Mouse (Mus musculus): ENCODE results near the gene Duox2.

Gene Duox2

DNA sequence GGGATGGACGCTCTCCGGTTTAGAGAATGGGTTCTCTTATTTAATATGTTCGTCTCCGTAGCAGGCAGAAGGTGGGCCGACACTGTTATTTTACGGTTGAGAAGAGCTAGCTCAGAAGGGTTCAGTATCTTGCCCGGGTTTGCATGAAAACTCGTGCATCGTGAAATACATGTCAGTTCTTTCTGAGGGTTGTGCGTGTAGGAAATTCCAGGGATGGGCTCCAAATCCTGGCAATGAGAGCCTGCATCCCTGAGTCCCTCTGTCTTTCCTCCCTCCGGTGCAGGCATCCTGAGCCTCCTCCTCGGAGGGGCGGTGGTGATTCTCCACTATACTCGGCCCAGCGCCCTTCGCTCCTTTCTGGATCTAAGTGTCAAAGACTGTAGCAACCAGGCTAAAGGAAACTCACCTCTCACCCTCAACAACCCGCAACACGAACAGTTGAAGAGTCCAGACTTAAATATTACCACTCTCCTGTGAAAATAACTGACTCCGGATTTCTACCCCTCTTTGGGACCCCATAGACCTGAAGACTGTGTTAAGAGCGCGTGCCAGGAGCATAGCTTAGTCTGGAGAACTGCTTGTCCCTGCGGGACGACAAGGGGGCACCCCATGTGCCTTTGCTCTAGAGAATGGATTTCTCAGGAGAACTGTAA is 3.8 kb upstream of the Duox2 start:
- no peak for DNase-seq (ENCODE audit: low spot score)

DNA sequence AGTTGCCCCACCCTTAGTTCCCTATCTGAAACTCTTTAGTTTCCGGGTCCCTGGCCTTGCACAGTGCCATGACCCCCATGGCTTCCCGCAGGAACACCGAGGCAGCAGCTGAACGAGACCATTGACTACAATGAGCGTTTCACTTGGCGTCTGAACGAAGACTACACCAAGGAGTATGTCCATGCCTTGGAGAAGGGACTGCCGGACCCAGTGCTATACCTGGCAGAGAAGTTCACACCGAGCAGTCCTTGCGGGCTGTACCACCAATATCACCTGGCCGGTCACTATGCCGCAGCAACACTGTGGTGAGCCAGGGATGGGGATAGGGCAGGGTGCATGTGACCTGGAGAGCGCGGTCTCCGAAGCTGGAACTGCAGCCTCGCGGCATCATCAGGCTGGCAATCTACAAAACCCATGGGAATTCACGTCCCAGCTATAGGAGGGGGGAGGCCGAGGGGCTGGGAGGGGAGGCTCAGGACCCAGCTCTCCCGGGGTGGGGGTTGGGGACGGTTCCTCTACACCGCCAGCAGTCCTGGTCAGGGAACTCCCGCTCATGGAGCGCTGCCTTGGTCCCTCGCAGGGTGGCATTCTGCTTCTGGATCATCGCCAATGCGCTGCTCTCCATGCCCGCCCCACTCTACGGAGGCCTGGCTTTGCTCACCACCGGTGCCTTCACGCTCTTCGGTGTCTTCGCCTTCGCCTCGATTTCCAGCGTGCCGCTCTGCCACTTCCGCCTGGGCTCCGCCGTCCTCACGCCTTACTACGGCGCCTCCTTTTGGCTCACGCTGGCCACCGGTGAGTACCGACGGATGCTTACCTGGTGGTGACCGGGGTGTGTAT is 3.1 kb upstream of the Duox2 start:
- no peak for DNase-seq (ENCODE audit: low spot score)

GRCm38 (mm10) chr2:122300656-122301020 is 2.4 kb upstream of the Duox2 start:
- DNase-seq (ENCODE audit: low spot score), result no peak

DNA sequence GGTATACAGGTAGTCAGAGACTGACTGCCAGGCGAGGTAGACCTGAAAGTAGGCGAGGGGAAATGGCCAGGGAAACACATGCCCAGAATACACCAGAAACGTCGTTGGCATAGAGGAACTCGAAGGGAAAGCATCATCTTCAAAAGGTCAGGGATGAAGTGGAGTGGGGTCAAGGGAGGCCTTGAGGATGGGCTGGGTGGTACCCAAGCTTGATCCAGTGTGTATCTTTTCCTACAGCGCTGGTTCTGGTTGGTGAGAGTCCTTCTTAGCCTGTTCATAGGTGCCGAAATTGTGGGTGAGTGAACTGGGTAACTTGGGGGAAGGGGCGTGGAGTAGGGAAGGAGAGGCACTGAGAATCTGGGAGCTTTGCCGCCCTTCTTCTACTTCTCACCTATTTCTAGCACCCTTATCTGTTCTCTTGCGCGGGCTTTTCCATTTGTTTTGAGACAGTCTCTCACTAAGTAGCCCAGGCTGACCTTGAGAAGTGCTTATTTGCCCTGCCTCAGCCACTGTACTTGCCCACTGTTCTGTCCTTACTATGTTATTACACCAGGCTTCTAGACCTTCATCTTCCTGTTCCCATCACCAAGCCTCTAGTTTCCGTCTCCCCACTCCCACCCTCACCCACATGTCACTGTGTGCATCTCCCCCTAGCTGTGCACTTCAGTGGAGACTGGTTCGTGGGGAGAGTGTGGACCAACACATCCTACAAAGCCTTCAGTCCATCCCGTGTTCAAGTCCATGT is 1.8 kb upstream of the Duox2 start:
- no peak for DNase-seq (ENCODE audit: low spot score)

GRCm38 (mm10) chr2:122298596-122299490 is 594 bp upstream of the Duox2 start, which contains the start of gene Duoxa2:
TSS of gene Duoxa2 (plus strand) at chr2:122298900.
- no peak for DNase-seq (ENCODE audit: low spot score)

GRCm38 (mm10) chr2:122297271-122298095 is 766 bp downstream of the Duox2 start:
- no peak for DNase-seq (ENCODE audit: low spot score)

- no peak for DNase-seq (ENCODE audit: low spot score)
Measured at GRCm38 (mm10) chr2:122294916-122295315, 3.3 kb downstream of the Duox2 start.

DNA sequence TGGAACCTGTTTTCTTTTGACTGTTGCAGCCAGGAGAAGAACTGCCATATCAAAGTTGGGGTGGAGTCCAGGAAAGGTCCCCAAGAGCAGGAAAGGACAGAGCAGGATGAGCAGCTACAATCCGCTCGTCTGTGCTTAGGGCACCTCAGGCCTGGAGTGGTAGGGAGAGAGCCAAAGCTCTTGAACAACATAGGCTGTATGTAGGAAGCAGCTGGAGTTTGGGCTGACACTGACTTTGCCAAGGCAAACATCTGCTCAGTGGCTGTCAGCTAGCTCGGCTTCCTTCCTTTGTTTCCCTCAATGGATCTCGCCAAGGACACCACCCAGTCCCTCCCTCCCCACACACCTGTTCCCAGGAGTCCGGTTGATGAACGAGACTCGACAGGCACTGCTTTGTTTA is 12.1 kb downstream of the Duox2 start:
- no peak for DNase-seq (ENCODE audit: low spot score)

DNA sequence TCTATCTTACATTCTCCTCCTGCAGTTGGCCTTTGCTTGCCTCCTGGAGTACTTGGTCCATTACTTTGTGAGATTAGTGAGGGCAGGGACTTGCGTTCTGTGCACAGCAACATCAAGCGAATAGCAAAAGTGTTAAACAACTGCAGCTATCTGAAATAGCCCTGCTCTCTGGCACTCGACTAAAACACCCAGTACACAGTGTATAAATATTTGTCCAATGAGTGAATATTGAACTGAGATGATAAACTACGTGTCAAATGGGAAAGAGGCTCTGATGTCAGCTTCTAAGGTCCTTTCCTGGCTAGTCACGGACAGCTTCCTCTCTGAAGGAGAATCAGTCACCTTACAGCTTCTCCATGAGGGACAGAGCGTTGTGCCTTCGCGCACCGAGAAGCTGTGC is 14.2 kb downstream of the Duox2 start:
- DNase-seq (ENCODE audit: low spot score), result no peak

DNA sequence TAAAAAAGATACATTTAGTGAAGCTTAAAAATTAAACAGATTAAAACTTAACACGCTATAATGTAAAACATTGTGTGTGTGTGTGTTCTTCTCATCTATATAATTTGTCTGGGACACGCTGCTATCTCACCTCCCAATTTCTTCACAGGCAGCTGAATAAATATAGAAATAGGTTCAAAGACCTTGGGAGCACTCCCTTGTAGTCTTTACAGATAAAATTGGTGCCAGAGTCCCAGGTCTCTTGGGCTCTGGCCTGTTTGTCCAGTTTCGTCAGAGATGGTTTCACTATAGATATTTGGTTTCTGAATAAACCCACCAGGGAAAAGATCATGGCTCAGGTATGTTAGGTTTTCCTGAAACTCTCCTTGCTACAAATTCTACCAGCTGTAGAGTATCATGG is 19.5 kb downstream of the Duox2 start:
- no peak for DNase-seq (ENCODE audit: low spot score)

GRCm38 (mm10) chr2:122266407-122267193 is 31.6 kb downstream of the Duox2 start:
- no peak for DNase-seq (ENCODE audit: low spot score)

DNA sequence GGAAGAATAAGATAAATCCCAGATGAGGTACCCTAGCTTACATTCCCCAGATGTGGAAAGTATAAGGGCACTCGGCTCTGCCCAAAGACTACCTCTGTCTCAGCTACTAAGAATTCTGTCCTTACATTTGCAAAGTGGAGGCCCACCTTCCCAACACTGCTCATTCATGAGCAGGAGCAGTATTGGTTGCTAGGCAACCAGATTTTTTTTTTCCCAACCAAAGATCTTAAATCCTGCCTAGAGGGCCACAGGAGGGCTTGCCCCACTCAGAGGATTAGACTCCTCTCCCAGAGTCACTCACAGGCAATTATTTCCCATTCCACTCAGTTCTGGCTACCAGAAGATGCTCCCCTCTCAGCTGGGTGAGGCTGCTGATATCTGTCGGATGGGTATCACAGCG is 33.6 kb downstream of the Duox2 start:
- no peak for DNase-seq (ENCODE audit: low spot score)

DNA sequence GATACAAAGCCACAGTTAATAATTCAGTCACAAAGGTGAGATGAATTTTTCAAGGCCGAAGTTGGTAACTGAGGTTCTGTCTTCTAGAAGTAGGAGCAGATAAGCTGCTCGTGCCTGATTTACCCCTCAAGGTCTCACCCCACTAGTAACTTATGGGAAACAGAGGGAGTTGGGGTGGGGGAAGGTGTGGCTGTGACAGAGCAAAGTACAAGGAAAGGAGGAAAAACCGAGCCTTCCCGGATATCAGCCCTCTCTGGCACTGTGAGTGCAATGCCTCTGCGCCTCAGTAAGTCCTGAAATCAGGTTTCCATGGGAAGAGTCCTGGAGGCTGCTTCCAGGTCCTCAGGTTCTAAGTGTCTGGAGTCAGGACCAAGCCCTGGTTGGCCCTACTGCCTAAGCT is 37.5 kb downstream of the Duox2 start:
- DNase-seq (ENCODE audit: low spot score), result no peak

- no peak for DNase-seq (ENCODE audit: low spot score)
Measured at GRCm38 (mm10) chr2:122255997-122256396, 42.3 kb downstream of the Duox2 start.

DNA sequence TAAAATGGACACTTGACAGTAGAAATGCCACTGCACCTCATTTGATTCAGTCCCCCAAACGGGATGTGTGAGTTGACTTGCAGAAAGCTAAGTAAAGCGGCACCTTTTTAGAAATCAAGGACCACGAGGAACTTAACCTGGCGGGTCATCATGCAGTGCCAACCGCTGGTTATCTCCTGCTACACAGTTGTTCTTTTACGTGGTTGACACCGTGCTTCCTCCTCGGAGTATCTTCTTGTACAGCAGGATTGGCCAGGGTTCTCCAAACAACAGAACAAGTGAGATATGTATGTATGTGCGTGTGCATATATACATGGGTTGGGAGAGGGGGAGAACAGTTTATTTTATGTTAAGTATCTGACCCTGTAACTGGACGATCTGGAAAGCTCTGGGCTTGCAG is 50.5 kb downstream of the Duox2 start:
- DNase-seq (ENCODE audit: low spot score), result no peak

GRCm38 (mm10) chr2:122243671-122244131 is 54.5 kb downstream of the Duox2 start:
- peak; percentile 76 for DNase-seq (ENCODE audit: low spot score)

DNA sequence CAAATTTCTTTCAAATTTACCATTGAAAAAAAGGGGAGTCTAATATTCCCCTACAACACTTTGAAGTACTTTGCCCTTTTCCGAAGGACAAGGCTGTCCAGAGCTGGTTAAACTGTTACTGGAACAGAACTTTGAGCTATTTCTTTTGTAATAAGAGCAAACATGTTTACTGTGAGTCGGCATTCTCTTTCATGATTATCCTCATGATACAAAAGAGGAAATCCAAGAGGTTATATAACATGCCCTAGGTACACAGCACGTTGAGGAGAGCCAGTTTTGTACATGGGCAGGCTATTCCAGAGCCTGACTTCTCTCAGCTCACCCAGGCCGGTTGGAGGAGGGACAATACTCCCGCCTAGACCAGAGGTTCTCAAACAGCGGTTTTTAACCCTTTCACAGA is 56.3 kb downstream of the Duox2 start:
- no peak for DNase-seq (ENCODE audit: low spot score)

DNA sequence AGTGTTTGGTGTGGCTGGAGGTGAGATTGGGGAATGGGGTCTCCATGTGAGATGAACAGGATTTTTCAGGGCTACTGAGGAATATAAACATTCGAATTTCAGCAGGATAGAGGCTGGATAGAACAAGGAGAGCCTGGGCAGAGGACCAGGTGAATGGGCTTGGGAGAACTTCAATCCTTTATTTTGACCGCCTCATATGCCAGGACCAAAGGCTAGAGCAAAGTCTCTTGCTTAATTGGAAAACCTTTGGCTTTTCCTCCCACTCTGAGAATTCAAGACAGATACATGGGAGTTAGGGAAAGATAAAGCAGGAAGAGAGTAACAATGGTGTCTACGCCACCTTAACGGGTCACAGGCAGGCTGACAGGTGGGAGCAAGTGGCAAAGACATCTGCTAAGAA is 57.0 kb downstream of the Duox2 start:
- no peak for DNase-seq (ENCODE audit: low spot score)

- no peak for DNase-seq (ENCODE audit: low spot score)
Measured at GRCm38 (mm10) chr2:122240735-122241134, 57.5 kb downstream of the Duox2 start.

DNA sequence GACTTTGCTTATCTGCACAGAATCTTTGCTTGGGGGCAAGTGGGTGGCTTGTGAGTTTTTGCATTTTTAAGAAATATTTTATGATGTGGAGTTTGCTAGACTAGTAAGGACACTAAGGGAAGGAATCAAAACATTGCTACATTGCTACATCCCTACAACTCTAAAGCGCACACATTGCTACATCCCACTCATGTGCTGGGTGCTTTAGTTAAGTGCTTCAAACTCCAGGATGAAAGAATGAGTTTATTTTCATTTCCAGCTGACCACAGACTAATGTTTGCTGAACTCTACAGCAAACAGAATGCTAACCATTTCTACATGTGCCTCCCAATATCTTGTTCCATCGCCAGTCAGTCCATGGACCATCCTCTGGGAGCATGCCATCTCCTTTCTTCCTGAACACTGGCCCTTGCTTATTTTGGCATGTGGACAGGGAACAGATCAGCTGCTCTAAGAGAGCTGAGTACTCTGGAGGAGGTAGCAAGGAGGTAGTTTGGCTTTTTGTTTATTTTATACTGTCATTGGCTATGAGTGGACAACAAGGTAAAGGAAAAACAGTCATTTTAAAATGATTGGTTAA is 60.3 kb downstream of the Duox2 start:
- DNase-seq (ENCODE audit: low spot score), result no peak
